Mouse (Mus musculus) heart, adult 10 weeks (tissue): ENCODE data around the gene Ubr3. TPM values are rescaled to one million over a fixed set of nuclear protein-coding genes. Genes with fewer than 3 reads are reported as not detected.

Experiments
- polyA plus RNA-seq: library from polyadenylated mRNA; stranded (reverse); fragments of 350-450 nt; fragmentation: Illumina TruSeq; extraction: RNeasy Lipid Tissue Mini Kit (QIAGEN cat#74804); gene quantifications from one replicate; pipeline ENCODE4 v1.2.3, GENCODE M21; 2014; ENCODE audit warnings: low read depth, low replicate concordance

Gene Ubr3
- 75.7 TPM for polyA plus RNA-seq

DNA sequence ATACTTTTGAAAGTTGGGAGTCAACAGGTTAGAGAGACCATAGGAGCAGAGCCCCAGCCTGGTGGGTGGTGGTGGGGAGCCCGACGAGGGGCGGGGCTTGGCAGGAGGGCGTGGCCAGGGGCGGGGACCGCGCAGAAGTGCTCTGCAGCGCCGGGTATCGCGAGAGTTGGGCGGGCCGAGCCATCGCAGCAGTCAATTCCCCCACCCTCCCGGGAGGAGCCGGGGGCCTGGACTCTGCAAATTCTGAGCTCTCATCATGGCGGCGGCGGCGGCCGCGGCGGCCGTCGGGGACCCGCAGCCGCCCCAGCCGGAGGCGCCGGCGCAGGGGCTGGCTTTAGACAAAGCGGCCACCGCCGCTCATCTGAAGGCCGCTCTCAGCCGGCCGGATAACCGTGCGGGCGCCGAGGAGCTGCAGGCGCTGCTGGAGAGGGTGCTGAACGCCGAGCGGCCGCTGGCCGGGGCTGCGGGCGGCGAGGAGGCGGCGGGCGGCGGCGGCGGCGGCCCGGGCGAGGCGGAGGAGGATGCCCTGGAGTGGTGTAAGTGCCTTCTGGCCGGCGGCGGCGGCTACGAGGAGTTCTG, at the start of gene Ubr3:
Gene Ubr3, plus strand, starts transcription at position 208 of the 579 bp plus-strand sequence.

DNA sequence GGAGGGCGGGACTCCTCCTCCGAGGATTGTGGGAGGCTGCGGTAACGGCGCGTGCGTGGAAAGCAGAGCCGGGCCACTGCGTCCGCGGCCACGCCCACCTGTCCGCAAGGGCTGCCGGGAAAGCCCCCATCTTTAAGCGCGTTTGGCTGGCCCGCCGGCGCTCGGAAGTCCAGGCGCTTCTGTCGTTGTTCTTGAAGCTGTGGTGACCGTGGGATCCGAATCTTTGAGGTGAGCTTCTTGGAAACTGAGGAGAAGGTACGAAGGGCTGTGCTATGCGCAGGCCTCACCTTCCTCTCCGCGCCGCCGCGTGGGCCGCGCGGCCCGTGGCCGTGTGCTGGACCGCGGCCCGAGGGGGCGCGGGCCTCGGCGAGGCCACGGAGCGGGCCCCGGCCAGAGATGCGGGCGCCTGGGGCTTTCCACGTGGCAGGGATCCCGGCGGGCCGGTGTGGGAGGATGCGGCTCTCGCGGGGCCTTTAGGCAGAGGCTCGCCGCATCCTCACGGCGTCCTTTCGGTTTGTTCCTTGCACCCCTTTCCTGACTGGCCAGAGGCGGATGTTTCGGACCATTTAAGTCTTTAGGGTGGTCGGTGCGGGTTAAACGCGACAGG, 35.5 kb upstream of the Ubr3 start, which contains the start of gene Ssb:
Gene Ssb, plus strand, starts transcription at position 78 of the 607 bp plus-strand sequence.

DNA sequence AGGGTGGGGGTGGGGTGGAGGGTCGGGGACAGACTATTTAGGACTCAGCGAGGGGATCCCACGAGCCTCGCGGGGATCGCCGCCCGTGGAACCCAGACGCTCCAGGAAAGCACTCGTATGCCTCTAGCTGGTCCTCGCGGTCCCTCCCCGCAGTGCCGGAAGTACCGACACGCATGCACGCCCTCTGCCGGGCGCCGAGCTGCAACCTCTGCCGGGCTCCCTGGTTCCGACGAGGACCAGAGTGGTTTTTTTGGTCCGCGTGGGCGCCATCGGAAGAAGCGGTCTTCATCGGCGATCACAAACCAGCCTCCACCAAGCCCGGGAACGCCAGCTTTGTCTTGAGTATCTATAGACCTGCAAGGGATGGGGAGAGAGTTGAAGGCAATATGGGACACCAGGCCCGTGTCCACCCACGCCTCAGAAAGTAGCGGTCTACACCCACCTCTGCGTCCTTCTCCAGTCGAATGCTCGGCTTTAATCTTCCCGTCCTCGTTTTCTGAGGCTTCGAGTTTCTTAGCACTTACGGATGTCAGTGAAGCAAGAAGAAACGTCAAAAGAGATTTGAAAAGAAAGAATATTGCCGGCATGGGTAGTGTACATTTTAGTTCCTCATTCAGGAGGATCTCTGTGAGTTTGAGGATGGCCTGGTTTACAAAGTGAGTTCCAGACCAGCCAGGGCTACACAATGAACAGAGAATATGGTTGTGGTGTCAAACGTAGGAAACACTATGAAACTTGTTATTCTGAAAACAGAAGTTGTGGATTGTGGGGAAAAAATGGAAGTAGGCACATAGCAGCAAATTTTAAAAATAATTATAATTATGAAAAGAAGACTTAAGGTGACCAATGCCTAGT, 11.4 kb upstream of the Ubr3 start, which contains the start of gene Mettl5:
Gene Mettl5, minus strand, starts transcription at position 165 of the 855 bp plus-strand sequence.

DNA sequence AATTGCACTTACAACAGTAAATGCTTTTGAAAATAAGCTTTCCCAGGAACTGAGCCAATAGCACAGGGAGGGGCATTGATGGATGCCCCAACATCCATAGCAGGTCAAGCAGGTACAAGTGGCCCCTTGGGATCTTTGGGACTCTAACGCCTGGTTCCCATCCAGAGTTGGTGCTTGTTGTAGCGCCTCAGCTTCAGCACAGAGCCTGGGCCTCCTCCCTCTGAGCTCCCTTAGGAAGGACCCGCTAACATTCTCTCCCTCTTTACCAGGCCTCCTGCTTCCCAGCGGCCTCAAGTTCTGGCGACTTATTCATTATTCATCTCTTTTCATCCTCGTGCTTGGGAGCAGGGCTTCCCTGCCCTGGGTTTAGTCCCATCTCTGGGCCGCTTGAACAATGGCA, 141.7 kb downstream of the Ubr3 start, which contains the start of gene Myo3b:
Gene Myo3b, plus strand, starts transcription at position 375 of the 400 bp plus-strand sequence.

Other genes starting within 250 kb of the Ubr3 start
- gene Klhl41, start 227.1 kb upstream of the Ubr3 start, polyA plus RNA-seq, result 56.5 TPM
- 27.3 TPM for gene Fastkd1, start 183.7 kb upstream of the Ubr3 start, polyA plus RNA-seq
- 22.4 TPM for gene Ppig, start 174.7 kb upstream of the Ubr3 start, polyA plus RNA-seq
- 2.0 TPM for gene Ccdc173, start 107.7 kb upstream of the Ubr3 start, polyA plus RNA-seq
- gene Phospho2, start 107.6 kb upstream of the Ubr3 start, polyA plus RNA-seq, result 30.7 TPM
- 31.7 TPM for gene Klhl23, start 75.3 kb upstream of the Ubr3 start, polyA plus RNA-seq
- gene Ssb, start 35.7 kb upstream of the Ubr3 start, polyA plus RNA-seq, result 81.9 TPM
- 30.6 TPM for gene Mettl5, start 11.6 kb upstream of the Ubr3 start, polyA plus RNA-seq
- gene Myo3b, start 141.9 kb downstream of the Ubr3 start, polyA plus RNA-seq, result not detected